Mouse (Mus musculus) limb, embryonic 11.5 days (tissue): ENCODE results near the gene 9130213A22Rik. TPM values are rescaled to one million over a fixed set of nuclear protein-coding genes. Genes with fewer than 3 reads are reported as not detected.
A peak's percentile ranks its signal among the peaks of the same experiment; 100 is the strongest.

Experiments
- ATAC-seq: fragments of 200-750 bp; cut with Nextera tagmentation; 2 replicates; pipeline ENCODE4 v1.8.0; 2017; ENCODE audit warnings: low read depth; ENCODE audit not compliant: insufficient number of reproducible peaks, low FRiP score, low TSS enrichment
- DNase-seq: peaks from one replicate; pipeline ENCODE4 v3.0.0-alpha.2; 2015; ENCODE audit warnings: low spot score
- H3K27ac ChIP-seq: fragments of 300-500 bp; sonication (generic); replicated peaks from 2 replicates; pipeline ENCODE4 v1.5.1; 2014; ENCODE audit warnings: low read depth, mild to moderate bottlenecking, low read length
- H3K27me3 ChIP-seq: fragments of 300-500 bp; sonication (generic); 2 replicates; pipeline ENCODE4 v1.6.1; 2014; ENCODE audit warnings: mild to moderate bottlenecking, low read length, mixed read lengths; ENCODE audit not compliant: control insufficient read depth, insufficient read depth
- H3K36me3 ChIP-seq: fragments of 300-500 bp; sonication (generic); 2 replicates; pipeline ENCODE4 v1.6.1; 2014; ENCODE audit warnings: mild to moderate bottlenecking, low read length, moderate library complexity, mixed read lengths; ENCODE audit not compliant: control insufficient read depth, insufficient read depth
- H3K4me1 ChIP-seq: fragments of 300-500 bp; sonication (generic); 2 replicates; pipeline ENCODE4 v1.6.1; 2014; ENCODE audit warnings: low read length, mixed read lengths; ENCODE audit not compliant: control insufficient read depth, insufficient read depth
- H3K4me2 ChIP-seq: fragments of 300-500 bp; sonication (generic); 2 replicates; pipeline ENCODE4 v1.6.1; 2014; ENCODE audit warnings: low read depth, mild to moderate bottlenecking, moderate library complexity; ENCODE audit not compliant: severe bottlenecking
- H3K4me3 ChIP-seq: fragments of 300-500 bp; sonication (generic); 2 replicates; pipeline ENCODE4 v1.5.1; 2014; ENCODE audit warnings: low read depth, low read length
- H3K9ac ChIP-seq: fragments of 300-500 bp; sonication (generic); 2 replicates; pipeline ENCODE4 v1.6.1; 2014; ENCODE audit warnings: mild to moderate bottlenecking, low read length
- H3K9me3 ChIP-seq: fragments of 300-500 bp; sonication (generic); 2 replicates; pipeline ENCODE4 v1.6.1; 2016; ENCODE audit warnings: low read length; ENCODE audit not compliant: control insufficient read depth
- WGBS: fragments of 180-500 bp; shearing (Covaris S2); extraction: QIAGEN DNeasy Blood & Tissue Kit; methylation state at CpG from one replicate; pipeline ENCODE4 v1.1.7; 2014; 5-methylcytosine and 5-hydroxymethylcytosine counted together
- polyA plus RNA-seq: library from polyadenylated mRNA; unstranded; fragments of >200 nt; fragmentation: Nextera tagmentation; extraction: Ambion mirVana; gene quantifications from 2 replicates; pipeline ENCODE4 v1.2.1, GENCODE M21; 2014

The 9130213A22Rik gene
- polyA plus RNA-seq, 1 experiment from 2014 or later: 0.19 TPM

- no peak overlapping the region for H3K9ac ChIP-seq
- ATAC-seq: no peak
- no peak for DNase-seq
- no peaks in the 10 kb centered on the region for H3K9me3 ChIP-seq
- H3K4me3 ChIP-seq: no peak overlapping the region
- no peak overlapping the region for H3K27ac ChIP-seq
- peaks cover 8% of the 10 kb centered on the region for H3K4me1 ChIP-seq
- no peak overlapping the region for H3K4me2 ChIP-seq
- WGBS: 84% methylated on average over 3 of the region's 3 CpGs
- no peaks in the 10 kb centered on the region for H3K27me3 ChIP-seq
- H3K36me3 ChIP-seq: no peaks in the 10 kb centered on the region
These were observed 7.8 kb downstream of the 9130213A22Rik start for GRCm38 (mm10) chr11:69114621-69115020.

- DNase-seq: no peak
- H3K4me3 ChIP-seq: no peak overlapping the region
- H3K27ac ChIP-seq: no peak overlapping the region
- no peaks in the 10 kb centered on the region for H3K27me3 ChIP-seq
- no peak overlapping the region for H3K4me2 ChIP-seq
- H3K9ac ChIP-seq: no peak overlapping the region
- H3K36me3 ChIP-seq: no peaks in the 10 kb centered on the region
- no peaks in the 10 kb centered on the region for H3K9me3 ChIP-seq
- peaks cover 4% of the 10 kb centered on the region for H3K4me1 ChIP-seq
- ATAC-seq: no peak
- WGBS: 71% methylated on average over 3 of the region's 3 CpGs
These were observed 8.4 kb downstream of the 9130213A22Rik start for GRCm38 (mm10) chr11:69114018-69114417.

- H3K9ac ChIP-seq: no peak overlapping the region
- no peaks in the 10 kb centered on the region for H3K9me3 ChIP-seq
- no peak overlapping the region; the same call in 1 of the 2 replicates for H3K4me2 ChIP-seq
- H3K36me3 ChIP-seq: no peaks in the 10 kb centered on the region; the same call in 1 of the 2 replicates
- no peak overlapping the region for H3K27ac ChIP-seq
- ATAC-seq (no peak), DNase-seq (no peak)
- H3K27me3 ChIP-seq: no peaks in the 10 kb centered on the region
- 61% methylated on average over 4 of the region's 4 CpGs for WGBS
- H3K4me1 ChIP-seq: 0 out of 2 replicates have a peak, but pooled peaks cover 3% of the 10 kb centered on the region
- peak overlapping the region; percentile 38; the same call in 1 of the 2 replicates for H3K4me3 ChIP-seq
These were observed 10.5 kb downstream of the 9130213A22Rik start for GRCm38 (mm10) chr11:69111865-69112264.

- H3K36me3 ChIP-seq: no peaks in the 10 kb centered on the region; the same call in 1 of the 2 replicates
- H3K9ac ChIP-seq: peak overlapping the region; percentile 41; the same call in 1 of the 2 replicates
- no peaks in the 10 kb centered on the region for H3K9me3 ChIP-seq
- ATAC-seq: no peak
- peak; percentile 43 for DNase-seq
- 0 out of 2 replicates have a peak, but pooled peaks cover 3% of the 10 kb centered on the region for H3K4me1 ChIP-seq
- WGBS: 7% methylated on average over 21 of the region's 21 CpGs
- no peaks in the 10 kb centered on the region for H3K27me3 ChIP-seq
- no peak overlapping the region for H3K27ac ChIP-seq
- H3K4me2 ChIP-seq: peak overlapping the region; percentile 51
- H3K4me3 ChIP-seq: peak overlapping the region; percentile 38
These were observed 11.2 kb downstream of the 9130213A22Rik start for GRCm38 (mm10) chr11:69111051-69111810.

GRCm38 (mm10) chr11:69110319-69111046, 11.9 kb downstream of the 9130213A22Rik start:
- Histone ChIP-seq H3K27ac (no peak overlapping the region), H3K4me2 (peak overlapping the region; percentile 51), H3K9me3 (no peaks in the 10 kb centered on the region), H3K27me3 (no peaks in the 10 kb centered on the region), H3K36me3 (peaks cover 5% of the 10 kb centered on the region; the same call in 1 of the 2 replicates), H3K9ac (peak overlapping the region; percentile 41; the same call in 1 of the 2 replicates), H3K4me1 (0 out of 2 replicates have a peak, but pooled peaks cover 3% of the 10 kb centered on the region), H3K4me3 (peak overlapping the region; percentile 38)
- DNase-seq (peak; percentile 100), ATAC-seq (peak; percentile 69)
- WGBS: 1% methylated on average over 30 of the region's 30 CpGs

GRCm38 (mm10) chr11:69109032-69109900, 13.1 kb downstream of the 9130213A22Rik start:
- Histone ChIP-seq H3K36me3 (peaks cover 10% of the 10 kb centered on the region; the same call in 1 of the 2 replicates), H3K27me3 (no peaks in the 10 kb centered on the region), H3K4me2 (no peak overlapping the region), H3K9ac (no peak overlapping the region), H3K4me3 (no peak overlapping the region), H3K4me1 (0 out of 2 replicates have a peak, but pooled peaks cover 3% of the 10 kb centered on the region), H3K27ac (no peak overlapping the region), H3K9me3 (no peaks in the 10 kb centered on the region)
- ATAC-seq: no peak
- DNase-seq: no peak
- 80% methylated on average over 13 of the region's 13 CpGs for WGBS

GRCm38 (mm10) chr11:69108223-69108622, 14.2 kb downstream of the 9130213A22Rik start:
- Histone ChIP-seq H3K9me3 (no peaks in the 10 kb centered on the region), H3K27ac (no peak overlapping the region), H3K36me3 (peaks cover 19% of the 10 kb centered on the region; the same call in 1 of the 2 replicates), H3K27me3 (no peaks in the 10 kb centered on the region), H3K4me3 (no peak overlapping the region), H3K9ac (no peak overlapping the region), H3K4me1 (0 out of 2 replicates have a peak, but pooled peaks cover 3% of the 10 kb centered on the region), H3K4me2 (no peak overlapping the region)
- ATAC-seq: no peak
- DNase-seq: no peak
- 92% methylated on average over 9 of the region's 9 CpGs for WGBS
